Mouse (Mus musculus): ENCODE results near the gene Asb13.

The Asb13 gene

DNA sequence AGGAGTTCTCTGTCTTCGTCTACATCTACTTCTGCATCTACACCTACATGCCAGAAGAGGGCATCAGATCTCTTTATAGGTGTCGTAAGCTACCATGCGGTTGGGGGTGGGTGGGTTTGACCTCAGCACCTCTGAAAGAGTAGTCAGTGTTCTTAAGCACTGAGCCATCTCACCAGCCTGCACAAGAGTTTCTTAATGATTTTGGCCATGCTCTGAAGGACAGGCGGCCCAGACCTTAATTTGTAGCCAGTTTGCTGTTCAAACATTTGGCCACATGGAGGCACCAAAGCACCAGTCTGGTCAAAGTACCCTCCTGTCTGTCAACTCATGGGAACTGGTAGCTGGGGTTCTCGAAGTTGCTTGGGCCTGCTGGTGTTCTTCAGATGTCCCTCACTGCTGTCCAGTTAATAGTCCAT is 31.5 kb downstream of the Asb13 start:
- DNase-seq (ENCODE audit: low spot score), result peak; percentile 37

DNA sequence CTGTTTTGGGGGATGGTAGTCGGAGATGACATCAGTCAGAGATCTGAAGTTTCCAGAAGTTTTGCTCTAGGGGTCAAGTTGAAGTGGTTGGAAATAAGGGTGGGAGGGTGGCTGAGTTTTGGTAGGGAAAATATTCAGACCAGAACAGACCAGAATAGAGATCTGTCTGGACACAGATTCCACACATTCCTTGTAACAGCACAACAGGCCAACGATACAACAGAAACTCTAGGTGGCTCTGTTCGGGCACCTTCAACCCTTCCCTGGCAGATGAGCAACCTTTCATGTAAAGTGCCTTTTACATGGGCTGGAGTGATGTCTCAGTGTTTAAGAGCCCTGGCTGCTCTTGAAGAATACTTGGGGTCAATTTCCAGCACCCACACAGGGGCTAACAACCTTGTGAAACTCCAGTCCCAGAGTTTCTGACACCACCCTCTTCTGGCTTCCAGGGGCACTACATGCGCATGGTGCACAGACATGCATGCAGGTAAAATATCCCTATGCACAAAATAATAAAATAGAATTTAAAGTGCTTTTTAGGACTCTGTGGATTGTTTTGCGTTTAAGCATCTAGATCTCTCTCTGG is 33.5 kb downstream of the Asb13 start:
- DNase-seq (ENCODE audit: low spot score), result no peak

DNA sequence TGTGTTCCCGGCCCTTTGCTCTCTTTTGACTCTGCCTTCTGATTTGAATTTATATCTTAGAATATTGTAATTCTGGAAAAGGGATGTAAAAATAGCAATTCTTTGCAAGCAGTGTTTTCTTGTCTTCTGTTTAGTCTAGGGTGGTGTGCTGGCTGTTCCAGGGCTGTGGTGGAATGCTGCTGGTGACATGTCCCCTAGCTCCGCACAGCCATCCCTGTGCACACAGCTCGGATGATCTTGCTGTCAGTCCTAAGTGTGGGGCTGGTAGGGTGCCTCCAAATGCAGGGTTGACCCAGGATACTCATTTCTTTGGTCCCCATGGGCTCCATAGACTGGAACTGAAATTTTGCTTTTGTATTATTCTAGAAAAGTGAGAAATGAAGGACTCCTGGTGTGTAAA is 34.2 kb downstream of the Asb13 start:
- no peak for DNase-seq (ENCODE audit: low spot score)

DNA sequence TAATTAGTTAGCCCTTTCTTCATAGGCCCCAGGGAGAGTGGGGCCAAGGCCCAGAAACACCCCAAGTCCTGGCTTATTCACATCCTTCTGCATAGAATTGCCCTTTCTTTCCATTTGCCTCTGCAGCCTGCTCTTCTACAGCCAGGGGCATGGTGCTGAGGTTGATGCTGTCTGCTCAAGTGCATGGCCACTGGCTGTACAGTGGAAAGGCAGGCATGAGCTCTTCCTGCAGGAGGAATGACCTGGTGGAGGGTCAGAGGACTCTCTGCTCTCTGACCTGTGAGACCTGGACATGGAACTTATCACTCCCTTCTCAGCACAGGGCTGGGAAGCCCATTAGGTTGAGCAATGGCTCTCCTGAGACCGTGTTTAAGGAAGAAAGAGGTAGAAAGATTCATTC is 35.8 kb downstream of the Asb13 start:
- DNase-seq (ENCODE audit: low spot score), result no peak

DNA sequence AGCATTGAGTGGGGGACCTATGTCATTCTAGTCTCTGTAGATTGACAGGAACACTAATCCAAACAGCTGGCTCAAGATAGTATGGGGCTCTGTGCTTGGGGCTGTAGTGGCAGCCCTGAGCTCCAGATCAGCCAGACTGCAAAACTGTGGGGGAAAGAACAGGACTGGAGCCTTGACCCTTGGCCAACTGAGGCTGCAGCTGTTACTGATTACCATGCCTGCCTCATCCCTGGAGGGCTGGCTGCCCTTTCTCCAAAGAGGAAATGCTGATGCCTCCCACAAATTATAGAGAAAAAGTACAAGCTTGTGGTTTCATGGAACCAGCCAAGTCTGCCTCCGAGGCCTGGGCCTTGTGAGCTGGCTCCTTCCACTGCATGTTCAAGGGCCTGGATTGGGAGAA is 36.2 kb downstream of the Asb13 start:
- no peak for DNase-seq (ENCODE audit: low spot score)

DNA sequence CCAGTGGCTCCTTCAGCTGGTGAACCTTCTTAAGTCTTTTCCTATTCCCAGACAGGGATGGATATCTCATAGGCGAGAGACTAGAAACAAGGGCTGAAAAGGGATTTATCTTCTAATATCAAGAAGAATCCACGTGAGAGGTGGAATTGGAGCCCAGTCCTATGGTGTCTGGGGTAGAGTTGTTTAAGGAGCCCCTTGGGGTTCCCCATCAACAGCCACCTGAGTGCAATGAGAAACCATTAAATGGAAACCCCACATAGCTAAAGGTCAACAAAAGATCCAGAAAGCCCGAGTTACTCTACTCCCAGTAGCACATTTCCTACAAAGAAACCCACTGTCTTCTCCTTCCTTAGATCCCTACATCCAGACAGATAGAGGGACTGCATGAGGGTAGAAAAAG is 39.3 kb downstream of the Asb13 start:
- DNase-seq (ENCODE audit: low spot score), result no peak

DNA sequence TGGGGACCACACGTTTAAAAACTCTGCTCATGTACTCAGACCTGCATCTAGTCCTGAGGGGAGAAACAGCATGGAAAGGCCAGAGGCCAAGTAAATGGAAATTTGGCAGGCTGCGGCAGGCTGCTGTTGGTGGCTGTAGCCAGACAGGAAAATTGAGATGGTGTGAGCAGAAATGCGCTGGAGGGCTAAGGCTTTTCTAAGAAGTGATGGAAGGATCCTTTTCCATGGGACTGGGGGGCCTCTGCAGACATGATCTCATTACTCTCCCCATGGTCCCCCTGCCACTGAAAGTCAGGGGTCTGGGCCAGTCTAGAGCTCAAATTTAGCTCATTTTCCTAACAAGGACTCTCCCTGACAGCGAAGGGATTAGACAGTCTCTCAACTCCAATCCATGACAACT is 39.8 kb downstream of the Asb13 start:
- DNase-seq (ENCODE audit: low spot score), result no peak

DNA sequence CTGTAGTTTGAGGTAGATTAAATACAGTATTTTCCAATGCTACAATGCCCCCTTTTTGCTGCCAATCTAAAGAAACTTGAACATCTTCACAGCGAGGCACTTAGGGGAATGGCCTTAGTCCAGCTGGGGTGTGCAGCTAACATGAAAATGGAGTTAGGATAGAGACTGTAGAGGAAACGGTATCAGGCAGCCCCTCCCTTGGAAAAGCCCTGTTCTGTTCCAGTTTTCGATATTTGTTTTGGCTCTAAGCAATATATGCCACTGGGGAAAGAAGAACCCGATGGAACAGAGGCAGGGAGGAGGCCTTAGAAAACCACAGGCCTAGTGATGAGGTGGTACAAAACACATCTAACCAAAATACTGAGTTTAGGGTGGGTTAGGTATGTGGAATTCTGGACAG is 42.0 kb downstream of the Asb13 start:
- no peak for DNase-seq (ENCODE audit: low spot score)

DNA sequence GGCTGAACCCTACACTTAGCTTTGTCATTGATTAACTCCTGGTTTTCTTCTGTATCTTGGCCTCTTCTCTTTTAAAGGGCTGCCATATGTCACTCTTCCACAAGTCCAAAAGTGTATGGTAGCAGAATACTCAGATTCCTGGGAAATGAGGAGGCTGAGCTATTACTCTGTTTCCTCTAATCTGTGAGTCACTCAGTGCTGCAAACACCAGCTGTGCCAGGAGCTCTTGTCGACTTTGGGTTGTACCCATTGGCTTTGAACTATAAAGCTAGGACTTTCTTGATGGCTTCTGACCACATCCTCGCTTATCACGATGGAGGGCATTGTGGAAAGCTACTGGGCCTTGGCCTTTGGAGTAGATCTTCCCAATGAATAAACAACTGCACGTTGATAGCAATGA is 45.3 kb downstream of the Asb13 start:
- DNase-seq (ENCODE audit: low spot score), result no peak

DNA sequence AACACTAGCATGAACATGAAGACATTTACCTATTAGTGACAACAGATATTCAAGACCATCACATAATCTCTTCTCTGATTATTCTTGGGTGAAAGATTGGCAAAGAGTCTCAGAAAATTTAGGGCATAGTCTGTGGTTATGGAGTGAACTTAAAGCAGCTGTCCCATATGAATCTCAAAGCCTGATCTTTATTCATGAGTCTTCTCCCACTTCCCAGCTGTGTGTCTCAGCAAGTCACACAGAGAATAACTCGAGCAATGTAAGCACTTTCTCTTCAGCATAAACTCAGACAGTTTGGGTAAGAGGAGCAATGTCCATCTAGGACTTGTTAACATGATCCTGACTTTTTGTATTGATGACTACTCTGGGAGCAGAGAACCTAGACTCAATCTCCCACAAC is 52.5 kb downstream of the Asb13 start:
- DNase-seq (ENCODE audit: low spot score), result no peak

DNA sequence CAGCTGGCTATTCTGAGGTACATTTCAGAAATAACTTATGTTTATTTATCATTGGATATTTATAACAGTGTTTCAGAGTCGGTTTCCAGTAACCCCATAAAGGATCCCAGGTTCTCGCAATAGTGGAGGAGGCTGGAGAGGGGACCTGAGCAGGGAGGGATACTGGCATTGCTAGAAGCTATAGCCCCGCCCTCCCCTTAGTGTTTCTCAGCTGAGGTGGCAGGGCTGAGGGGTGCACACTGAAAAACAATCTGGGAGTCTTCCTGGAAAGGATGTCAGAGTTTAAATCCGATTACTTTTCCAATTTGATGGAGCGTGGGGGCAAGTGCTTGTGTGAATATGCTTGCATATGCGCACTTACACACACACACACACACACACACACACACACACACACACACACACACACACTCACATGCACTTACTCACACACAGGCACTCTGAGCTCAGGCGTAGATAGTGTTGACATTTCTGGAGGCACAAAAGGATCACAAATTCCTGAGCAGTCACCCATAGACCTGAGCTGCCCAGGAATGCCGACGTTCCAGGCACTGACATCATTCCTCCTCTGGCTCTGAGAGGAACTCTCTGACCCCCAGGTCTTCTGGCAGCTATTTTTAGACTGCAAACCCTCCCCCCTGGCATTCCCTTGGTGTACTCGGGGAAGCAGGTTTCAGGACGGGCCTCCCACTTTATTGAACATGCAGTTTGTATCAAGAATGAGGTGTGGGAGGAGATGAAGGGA is 60.9 kb downstream of the Asb13 start:
- no peak for DNase-seq (ENCODE audit: low spot score)

DNA sequence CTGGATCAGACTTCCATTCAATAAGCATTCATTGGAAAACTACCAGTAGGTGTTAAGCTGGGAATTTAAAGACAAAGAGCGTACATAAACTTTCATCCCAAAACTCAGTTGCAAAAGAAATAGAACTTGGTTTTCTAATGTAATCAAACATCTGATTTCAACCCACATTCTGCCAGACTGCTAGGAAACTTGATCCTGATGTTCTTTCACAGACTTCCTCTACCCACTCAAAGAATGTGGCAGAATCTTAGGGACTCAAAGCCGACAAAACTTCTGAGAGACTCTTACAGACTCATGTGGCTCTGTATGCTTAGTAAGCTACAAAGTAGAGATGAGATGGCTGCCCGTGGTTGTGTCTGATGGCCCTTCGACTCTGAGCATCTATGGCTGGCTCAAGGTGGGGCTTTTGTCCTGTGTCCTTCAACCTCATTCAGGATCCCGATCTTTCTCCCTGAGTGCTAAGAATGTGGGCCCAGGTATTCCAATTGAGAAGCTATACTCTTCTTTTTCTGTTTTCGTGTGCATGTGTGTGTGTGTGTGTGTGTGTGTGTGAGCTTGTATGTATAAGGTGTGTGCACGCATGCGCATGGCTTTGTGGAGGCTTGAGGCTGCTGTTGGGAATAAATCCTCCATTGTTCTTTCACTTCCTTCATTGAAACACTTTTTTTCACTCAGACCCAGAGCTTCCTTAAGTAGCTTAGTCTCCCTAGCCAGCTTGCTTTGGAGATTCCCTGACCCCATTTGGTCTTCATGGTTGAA is 63.3 kb downstream of the Asb13 start:
- no peak for DNase-seq (ENCODE audit: low spot score)

DNA sequence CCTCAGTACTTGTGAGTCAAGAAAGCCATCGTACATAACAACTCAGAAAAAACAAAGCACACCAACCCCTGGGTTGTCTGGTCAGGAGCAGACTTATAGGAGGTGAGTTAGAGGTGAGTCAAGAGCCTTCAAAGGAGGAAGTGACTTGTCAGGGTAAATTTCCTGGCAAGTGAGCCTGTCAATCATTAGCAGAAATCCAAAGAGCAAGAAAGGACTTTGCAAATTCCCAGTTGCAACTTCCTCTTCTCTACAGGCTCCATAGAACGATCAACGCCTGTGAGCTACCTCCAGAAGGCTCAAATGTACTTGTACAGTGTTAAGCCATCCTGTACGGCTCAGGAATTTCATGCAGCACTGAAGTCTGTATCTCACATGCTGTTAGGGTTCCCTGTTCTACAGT is 66.9 kb downstream of the Asb13 start:
- no peak for DNase-seq (ENCODE audit: low spot score)

Measured in layer of hippocampus, adult 9-10 months (tissue).